Mouse (Mus musculus): ENCODE measurements at regions not wholly inside any gene's neighbourhood (a gene's known extent, or its start where the extent isn't known, plus 50 kb on each side); places are given as distances from the start of the nearest gene placed in this dataset.

DNA sequence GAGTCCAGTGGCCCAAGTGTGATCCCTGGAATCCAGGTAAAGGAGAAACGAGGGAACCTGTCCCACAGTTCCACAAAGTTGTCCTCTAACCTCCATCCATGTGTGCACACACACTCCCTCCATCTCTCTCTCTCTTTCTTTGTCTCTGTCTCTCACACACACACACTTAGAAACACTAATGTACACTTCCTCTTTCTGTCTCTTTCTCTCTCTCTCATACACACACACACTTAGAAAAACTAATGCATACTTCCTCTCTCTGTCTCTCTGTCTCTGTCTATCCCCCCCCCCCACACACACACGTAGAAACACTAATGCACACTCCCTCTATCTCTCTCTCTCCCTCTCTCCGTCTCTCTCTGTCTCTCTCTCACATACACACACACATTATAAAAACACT, 61.2 kb upstream of the Bmp2k start:
- DNase-seq: no peak

GRCm38 (mm10) chr5:96938718-96939117, 58.8 kb upstream of the Bmp2k start:
- DNase-seq: no peak

- no peak for DNase-seq
Observed at GRCm38 (mm10) chr5:96939273-96939672, 58.2 kb upstream of the Bmp2k start.

GRCm38 (mm10) chr5:96940170-96941086, 57.1 kb upstream of the Bmp2k start:
- no peak for DNase-seq

DNA sequence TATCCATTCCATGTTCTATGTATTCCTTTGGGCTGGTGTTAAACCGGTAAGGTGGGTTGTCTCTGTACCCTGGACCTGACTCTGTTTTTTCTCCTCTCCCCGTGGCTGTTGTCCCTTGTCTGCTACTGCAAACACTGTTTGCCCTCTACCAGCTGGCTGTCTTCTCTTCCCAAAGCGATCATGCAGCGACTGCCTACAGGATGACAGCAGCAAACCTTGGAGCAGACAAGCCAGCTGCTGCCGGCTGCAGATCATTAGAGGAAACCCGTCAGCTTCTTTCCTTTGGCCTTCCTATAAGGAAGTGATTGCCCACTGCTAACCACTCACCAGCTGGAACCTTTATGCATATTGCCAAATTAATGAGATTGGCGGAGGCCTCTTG, 56.4 kb upstream of the Bmp2k start:
- DNase-seq: no peak

DNA sequence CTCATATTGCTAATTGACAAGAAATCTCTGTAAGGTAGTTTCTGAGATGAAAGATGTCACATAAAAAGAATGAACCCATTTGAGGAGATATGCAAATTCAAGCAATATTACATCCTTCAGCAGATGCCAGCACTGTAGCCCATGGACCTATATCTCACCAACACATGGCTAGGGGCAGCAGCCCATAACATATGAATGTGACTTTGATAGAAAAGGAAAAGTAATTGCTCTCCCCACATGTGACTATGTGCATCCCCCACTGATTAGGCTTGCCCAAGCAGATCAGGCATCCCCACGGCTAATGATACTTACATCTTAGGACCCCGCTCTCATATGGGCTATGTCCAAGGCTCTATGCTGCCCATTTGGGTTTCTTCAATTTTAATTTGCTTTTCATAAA, 56.0 kb upstream of the Bmp2k start:
- DNase-seq: no peak
